Mouse (Mus musculus) gastrocnemius, adult 2 months (tissue): Measurements from ENCODE around the gene Asb16. TPM values are rescaled to one million over a fixed set of nuclear protein-coding genes. Genes with fewer than 3 reads are reported as not detected.

Experiments
- DNase-seq: peaks from one replicate; pipeline ENCODE4 v3.0.0; 2022
- H3K27ac ChIP-seq: fragments of 200-600 bp; 2 replicates; pipeline ENCODE4 v1.8.1; 2022; ENCODE audit warnings: mild to moderate bottlenecking
- H3K4me3 ChIP-seq: fragments of 200-600 bp; 2 replicates; pipeline ENCODE4 v1.8.1; 2022; ENCODE audit warnings: mild to moderate bottlenecking, moderate library complexity
- CTCF ChIP-seq: fragments of 200-600 bp; IDR thresholded peaks from 2 replicates; pipeline ENCODE4 v1.8.1; 2022; ENCODE audit warnings: antibody characterized with exemption, mild to moderate bottlenecking, moderate library complexity
- intact Hi-C: fragments of 180-260 bp; cut with DNase I; formaldehyde crosslinking; loops from one replicate; pipeline ENCODE4 v1.15.1; 2025
- total RNA-seq, 2 experiments: library from RNA; stranded (reverse); gene quantifications; 2 replicates each; pipeline ENCODE4 v1.2.3; 2021

Gene Asb16
- total RNA-seq, 2 experiments from 2014 or later, result 78.2 to 80.4 TPM

DNA sequence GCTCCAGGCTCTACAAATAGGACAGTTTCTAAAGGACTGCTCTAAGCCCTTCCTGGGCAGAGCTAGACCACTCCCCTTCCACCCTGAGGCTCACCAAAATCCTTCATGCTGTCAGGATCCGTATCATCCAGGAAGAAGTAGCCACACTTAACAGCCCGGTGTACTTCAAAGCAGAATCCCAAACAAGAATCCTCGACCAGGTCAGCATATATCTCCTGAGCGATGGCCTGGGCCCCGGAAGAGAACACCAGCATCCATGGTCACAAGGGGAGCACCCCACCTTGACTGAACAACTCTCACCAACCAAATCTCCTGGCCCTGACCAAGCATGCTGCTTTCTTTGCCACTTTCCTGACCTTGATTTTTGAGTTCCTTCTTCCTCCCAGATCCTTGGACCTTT lies 25.9 kb downstream of the Asb16 start:
- TF ChIP-seq CTCF, result no peak
- Histone ChIP-seq H3K27ac (peak overlapping the region; percentile 98; the same call in 1 of the 2 replicates), H3K4me3 (no peak overlapping the region)
- intact Hi-C loops, result loop anchor here (10.0 kb wide), 1 partner anchor 260 kb away; the partner anchor contains the start of gene Gpatch8
- no peak for DNase-seq

DNA sequence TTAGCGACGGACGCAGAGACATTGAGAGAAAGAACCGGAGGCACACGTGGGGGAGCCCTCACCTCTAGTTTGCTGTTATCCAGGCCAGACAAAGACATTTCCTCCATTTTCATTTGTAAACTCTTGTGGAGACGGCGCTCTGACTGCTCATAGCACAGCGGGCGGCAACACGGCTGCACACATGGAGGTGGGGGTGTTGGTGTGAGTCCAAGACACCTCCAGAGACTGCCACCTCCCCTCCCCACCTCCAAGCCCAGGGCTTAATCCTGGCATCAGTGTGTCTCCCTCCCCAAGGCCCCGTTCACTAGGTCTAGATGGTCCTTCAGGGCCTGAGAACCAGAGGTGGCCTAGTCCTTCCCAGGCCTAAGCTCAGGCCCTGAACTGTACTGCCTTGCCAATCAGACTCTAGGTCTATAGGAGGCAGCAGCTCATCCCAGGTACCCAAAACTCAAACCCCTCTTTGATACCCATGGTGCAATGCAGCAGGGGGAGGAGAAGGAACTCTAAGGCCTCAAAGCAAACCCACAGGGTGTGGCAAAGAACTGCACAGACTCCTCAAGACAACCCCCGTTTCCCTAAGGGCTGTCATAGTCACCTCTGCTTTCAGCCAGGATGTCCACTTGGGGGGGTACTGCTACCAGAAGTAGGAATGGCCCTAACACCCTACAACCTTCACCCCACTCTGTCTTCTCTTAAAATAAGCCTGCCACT lies 26.5 kb downstream of the Asb16 start:
- peak; percentile 21; the same call in 1 of the 2 replicates for TF ChIP-seq CTCF
- H3K4me3 ChIP-seq, result peak overlapping the region; percentile 91
- peak overlapping the region; percentile 98 for H3K27ac ChIP-seq
- DNase-seq, result no peak
- intact Hi-C loops, result loop anchor here (10.0 kb wide), 1 partner anchor 260 kb away; the partner anchor contains the start of gene Gpatch8

DNA sequence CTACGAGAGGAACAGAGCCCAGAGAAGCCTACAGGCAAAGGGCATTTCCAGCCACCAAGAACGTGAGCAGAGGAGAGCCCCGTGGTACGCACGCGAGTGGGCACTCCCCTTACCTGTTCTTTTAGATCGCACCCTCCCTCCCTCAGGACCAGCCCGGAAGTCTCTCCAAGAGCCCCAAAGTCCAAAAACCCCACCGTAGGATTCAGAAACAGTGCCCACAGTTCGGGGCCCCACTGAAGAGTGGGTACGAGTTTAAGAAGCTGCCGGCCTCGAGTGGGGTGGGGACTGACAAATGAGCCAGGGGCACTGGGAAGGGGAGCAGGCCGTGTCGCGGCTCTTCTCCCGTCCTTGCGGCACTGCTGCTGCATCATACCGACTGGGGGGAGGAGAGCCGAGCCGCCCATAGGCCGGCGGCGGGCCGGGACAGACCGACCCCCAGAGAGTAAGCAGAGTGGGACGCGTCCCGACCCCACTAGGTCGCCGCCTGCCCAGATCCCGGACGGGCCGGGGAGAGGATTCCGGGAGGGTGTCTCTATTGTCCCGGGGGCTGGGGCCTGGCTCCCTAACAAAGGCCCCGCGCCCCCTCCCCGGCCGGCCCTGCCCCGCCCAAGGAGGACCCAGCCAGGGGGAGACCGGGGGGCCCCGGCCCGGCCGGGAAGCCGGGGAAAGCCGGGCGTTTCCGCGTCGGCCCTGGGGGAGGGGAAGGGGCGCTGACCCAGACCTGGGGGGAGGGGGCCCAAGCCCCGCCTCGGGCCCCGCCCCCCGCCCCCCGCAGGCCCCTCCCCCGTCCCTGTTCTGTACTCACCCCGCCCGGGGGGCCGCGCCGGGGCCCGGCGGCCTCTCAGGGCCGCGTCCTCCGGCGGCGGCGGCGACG lies 27.3 kb downstream of the Asb16 start:
- intact Hi-C loops, result loop anchor here (10.0 kb wide), 1 partner anchor 259 kb away; the partner anchor contains the start of gene Gpatch8
- no peak for TF ChIP-seq CTCF
- Histone ChIP-seq H3K4me3 (peak overlapping the region; percentile 91), H3K27ac (peak overlapping the region; percentile 98)
- peak; percentile 71 for DNase-seq

DNA sequence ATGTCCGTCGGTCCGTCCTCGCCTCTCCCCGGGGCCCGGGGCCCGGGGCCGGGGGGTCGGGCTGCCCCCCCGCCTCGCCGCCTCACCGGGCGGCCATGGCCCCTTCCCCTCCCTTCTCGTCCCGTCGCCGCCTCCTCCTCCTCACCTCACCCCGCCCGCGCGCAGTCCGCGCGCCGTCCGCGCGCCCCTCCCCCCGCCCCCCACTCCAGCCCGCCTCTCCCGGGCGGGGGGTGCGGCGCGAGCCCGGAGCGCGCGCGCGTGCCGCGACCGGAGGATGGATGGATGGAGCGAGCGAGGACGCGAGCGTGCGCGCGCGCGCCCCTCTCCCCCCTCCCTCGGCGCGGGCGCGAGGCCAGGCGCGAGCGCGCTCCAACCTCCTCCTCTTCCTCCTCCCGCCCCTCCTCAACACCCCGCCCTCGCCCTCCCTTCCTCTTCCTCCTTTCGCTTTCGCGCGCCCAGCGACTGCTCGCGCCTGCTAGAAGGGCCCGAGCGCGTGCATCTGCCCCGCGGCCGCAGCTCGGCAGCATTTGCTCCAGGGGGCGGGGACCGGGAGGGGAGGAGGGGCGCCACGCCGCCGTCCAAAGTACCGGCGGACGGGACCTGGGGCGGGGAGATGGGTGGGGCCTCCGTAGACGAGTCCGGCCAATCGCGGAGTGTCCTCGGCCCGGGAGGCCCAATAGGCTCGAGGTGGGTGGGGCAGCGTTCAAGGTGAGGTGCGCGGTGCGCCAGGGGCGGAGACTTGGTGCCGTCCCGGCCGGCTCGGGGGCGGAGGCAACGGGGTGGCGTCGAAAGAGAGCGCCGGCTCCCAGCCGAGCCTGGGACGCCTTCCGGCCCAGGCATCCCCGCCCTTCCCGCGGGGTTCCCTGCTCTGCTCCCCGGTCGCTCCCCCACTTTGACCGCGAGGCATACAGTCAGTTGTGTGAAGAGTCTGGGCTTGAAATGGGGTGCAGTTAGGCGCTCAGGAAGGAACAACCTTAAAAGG lies 28.2 kb downstream of the Asb16 start, which contains the start of gene Atxn7l3:
TSS of gene Atxn7l3 (minus strand) at position 141 of the 982 bp plus-strand sequence.
- H3K27ac ChIP-seq, result peak within 1 kb of the TSS; percentile 98
- no peak for TF ChIP-seq CTCF
- peak within 1 kb of the TSS; percentile 91 for H3K4me3 ChIP-seq
- peak; percentile 100 for DNase-seq
- intact Hi-C loops, result loop anchor here (10.0 kb wide), 1 partner anchor 258 kb away; the partner anchor contains the start of gene Gpatch8

DNA sequence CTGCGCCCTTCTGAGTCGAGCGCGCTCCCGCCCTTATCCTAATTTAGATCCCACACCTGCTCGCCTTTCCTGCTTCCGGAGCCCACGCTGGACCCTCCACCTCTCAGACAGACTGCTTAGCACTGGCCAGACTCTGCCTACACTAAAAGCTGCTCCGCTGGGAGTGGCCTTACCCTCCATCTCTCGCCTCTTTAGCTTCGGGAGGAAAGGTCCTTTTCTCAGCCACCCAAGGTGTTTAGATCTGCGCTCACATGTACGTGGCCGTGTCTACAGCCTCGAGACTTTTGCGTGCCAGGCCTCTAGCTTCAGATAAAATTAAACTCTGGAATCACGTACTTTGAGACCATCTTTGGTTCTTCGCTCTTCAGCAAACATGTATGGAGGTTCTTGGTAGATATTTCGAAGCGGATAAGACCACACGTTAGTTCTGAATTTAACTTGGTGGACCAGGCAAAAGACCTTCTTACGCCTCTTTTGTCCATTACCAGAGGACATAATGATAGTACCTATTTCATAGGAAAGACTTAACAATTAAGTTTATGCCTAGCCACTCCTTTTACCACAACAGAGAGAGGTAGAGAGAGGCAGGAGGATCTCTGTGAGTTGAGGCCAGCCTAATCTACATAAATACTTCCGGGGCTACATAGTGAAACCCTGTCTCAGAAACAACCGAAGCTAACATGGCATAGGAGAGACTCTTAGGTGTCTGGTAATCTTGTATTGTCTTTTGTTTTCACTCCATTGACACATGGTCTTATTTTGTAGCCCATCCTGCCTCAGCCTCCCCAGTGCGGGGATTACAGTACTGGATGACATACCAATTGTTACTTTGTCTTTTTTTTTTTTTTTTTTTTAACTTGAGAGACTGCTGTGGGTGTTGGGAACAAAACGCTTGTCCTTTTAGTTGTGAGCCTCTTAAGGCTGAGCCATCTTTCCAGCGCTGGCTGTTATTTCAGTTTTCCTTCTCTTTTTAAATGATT lies 29.3 kb downstream of the Asb16 start:
- H3K4me3 ChIP-seq, result peak overlapping the region; percentile 91
- TF ChIP-seq CTCF, result no peak
- peak overlapping the region; percentile 98 for H3K27ac ChIP-seq
- no peak for DNase-seq
- intact Hi-C loops, result loop anchor here (10.0 kb wide), 1 partner anchor 257 kb away; the partner anchor contains the start of gene Gpatch8

DNA sequence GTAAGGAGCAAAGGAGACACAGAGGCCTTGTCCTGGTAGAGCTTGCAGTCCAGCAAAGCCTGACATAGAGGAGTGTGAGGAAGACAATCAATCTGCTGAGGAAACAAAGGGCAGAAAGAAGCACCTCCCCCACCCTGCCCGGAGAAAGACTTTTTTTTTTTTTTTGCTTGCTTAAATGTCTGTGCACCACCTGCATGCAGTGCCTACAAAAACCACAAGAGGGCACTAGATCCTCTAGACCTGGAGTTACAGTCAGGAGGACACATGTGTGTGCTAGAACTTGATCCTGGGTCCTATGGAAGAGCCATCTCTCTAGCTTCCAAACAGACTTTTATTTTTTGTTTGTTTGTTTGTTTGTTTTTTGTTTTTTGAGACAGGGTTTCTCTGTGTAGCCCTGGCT lies 31.3 kb downstream of the Asb16 start:
- peak; percentile 68 for TF ChIP-seq CTCF
- intact Hi-C loops, result loop anchor here (10.0 kb wide), 1 partner anchor 255 kb away; the partner anchor contains the start of gene Gpatch8
- H3K4me3 ChIP-seq, result no peak overlapping the region
- peak; percentile 68 for DNase-seq
- H3K27ac ChIP-seq, result no peak overlapping the region

DNA sequence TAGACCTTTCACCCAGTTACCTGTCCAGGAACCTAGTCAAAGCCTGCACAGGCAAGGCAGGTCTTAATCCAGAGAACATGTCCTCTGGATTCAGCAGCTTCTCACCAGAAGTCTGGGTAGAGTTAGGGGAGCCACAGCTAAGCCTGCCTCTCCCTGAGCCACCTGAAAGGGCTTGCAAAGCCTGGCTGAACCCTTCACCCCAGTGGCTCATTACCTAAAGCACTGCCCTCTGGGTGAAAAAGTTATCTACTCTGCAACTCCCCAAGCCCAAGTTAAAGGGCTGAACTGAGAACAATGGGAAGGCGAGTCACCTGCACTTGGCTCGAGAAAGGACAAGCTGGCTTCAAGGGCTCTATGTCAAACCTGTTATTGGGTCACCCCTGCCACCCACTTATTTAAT lies 35.6 kb downstream of the Asb16 start:
- TF ChIP-seq CTCF, result no peak
- no peak for DNase-seq
- Histone ChIP-seq H3K27ac (no peak overlapping the region), H3K4me3 (no peak overlapping the region)
- intact Hi-C loops, result no loop called here

DNA sequence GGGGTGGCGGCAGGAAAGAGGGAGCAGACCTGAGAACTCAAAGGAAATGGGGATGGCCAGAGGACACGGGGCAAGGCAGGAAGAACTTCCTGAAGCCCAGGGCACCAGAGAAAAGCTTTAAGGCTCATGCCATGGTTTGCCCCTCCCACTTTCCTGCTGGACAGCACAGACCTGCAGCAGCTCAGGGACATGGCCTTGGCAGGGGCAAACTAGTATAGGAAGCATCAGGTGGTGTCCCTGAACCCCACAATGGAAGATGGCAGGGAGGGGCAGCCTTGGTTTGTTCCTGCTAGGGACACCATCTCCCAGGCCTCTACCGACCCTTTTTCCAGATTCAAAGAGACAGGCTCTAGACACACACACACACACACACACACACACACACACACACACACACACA lies 36.8 kb downstream of the Asb16 start:
- TF ChIP-seq CTCF, result no peak
- Histone ChIP-seq H3K4me3 (no peak overlapping the region), H3K27ac (no peak overlapping the region)
- peak; percentile 15 for DNase-seq
- intact Hi-C loops, result no loop called here

DNA sequence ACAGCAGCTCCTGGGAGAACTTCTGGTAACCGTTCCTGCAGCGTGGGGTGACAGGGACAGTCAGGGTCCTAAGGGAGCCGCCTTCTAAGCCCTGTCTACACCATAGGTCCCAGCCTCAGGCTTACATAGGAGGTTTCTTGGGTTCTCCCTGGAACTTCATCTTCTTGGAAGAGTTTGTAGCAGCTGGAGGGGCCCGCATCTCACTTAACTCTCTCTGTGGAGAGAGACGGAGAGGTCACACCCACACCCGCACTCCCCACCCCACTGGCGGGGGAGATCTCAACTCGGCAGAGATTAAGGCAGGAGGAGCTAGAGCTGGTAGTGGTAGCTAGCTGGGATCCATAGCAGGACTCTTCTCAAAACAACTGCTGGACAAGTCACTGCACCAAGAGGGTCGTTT lies 39.6 kb downstream of the Asb16 start:
- DNase-seq, result no peak

DNA sequence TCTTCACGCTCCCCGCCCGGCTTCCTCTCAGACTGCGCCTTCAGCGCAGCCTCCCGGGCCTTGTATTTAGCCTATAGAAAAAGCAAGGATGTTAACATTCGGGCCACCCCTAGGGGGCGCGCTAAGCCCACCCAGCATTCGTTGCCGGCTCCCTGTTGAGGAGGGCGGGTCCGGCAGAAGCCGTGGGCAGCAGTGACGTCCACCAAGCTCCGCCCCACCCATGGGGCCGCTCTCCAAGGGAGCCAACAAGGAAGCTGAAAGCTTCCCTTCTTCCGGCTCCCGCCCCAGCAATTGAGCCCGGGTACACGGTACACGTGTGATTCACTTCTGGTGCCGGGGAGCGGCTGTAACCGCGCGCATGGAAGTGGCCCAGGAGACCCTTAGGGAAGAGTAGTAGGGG lies 40.4 kb downstream of the Asb16 start:
- peak overlapping the region; percentile 84 for H3K27ac ChIP-seq
- no peak; the same call in none of the 2 replicates for TF ChIP-seq CTCF
- intact Hi-C loops, result loop anchor here (2.0 kb wide), 2 partner anchors 104 to 126 kb away; no protein-coding TSS in a partner anchor
- peak; percentile 98 for DNase-seq
- peak overlapping the region; percentile 65 for H3K4me3 ChIP-seq

More for the DNA sequence above, 39.6 kb downstream of the Asb16 start:
- no peak overlapping the region for H3K27ac ChIP-seq
- no peak for TF ChIP-seq CTCF
- intact Hi-C loops, result loop anchor here (2.0 kb wide), 2 partner anchors 105 to 127 kb away; no protein-coding TSS in a partner anchor
- no peak overlapping the region for H3K4me3 ChIP-seq
